Mouse (Mus musculus) urinary bladder, postnatal 25 days (tissue): ENCODE data around the gene Pigk.

ENCODE experiments used
- DNase-seq: peaks from one replicate; pipeline ENCODE4 v3.0.0; 2022; ENCODE audit warnings: low spot score

Gene Pigk

GRCm38 (mm10) chr3:152993608-152994007 lies 279.7 kb downstream of the Pigk start:
- no peak for DNase-seq

- no peak for DNase-seq
Observed at GRCm38 (mm10) chr3:152998106-152998505, 284.2 kb downstream of the Pigk start.

- DNase-seq, result no peak
Observed at GRCm38 (mm10) chr3:152998901-152999300, 285.0 kb downstream of the Pigk start.

GRCm38 (mm10) chr3:153006893-153007292 lies 293.0 kb downstream of the Pigk start:
- DNase-seq, result no peak

GRCm38 (mm10) chr3:153016355-153016754 lies 302.5 kb downstream of the Pigk start:
- no peak for DNase-seq

- DNase-seq, result no peak
Observed at GRCm38 (mm10) chr3:153018051-153018450, 304.2 kb downstream of the Pigk start.

GRCm38 (mm10) chr3:153024016-153024415 lies 310.1 kb downstream of the Pigk start:
- no peak for DNase-seq
